Mouse (Mus musculus) heart, adult 2 months (tissue): ENCODE measurements around the gene Cstl1. TPM values are rescaled to one million over a fixed set of nuclear protein-coding genes. Genes with fewer than 3 reads are reported as not detected.
"Not testable (repeated sequence)": the region's sequence is repeated elsewhere in the genome, so short reads cannot be mapped to it uniquely, and the experiment has no call there.

Source experiments
- DNase-seq, 2 experiments: peaks; one replicate each; pipeline ENCODE4 v3.0.0; 2021
- H3K27ac ChIP-seq: fragments of 200-600 bp; 2 replicates; pipeline ENCODE4 v1.8.1; 2022
- H3K27me3 ChIP-seq: fragments of 200-500 bp; 2 replicates; pipeline ENCODE4 v1.6.1; 2012; ENCODE audit warnings: mild to moderate bottlenecking, low read length, inconsistent platforms, mixed read lengths; ENCODE audit not compliant: control insufficient read depth, insufficient read depth
- H3K36me3 ChIP-seq: fragments of 200-500 bp; 2 replicates; pipeline ENCODE4 v1.6.1; 2012; ENCODE audit warnings: low read length, inconsistent platforms; ENCODE audit not compliant: control insufficient read depth, insufficient read depth
- H3K4me1 ChIP-seq: fragments of 200-500 bp; 2 replicates; pipeline ENCODE4 v1.6.1; 2011; ENCODE audit warnings: low read length; ENCODE audit not compliant: control insufficient read depth, insufficient read depth
- H3K4me3 ChIP-seq: fragments of 200-600 bp; 2 replicates; pipeline ENCODE4 v1.8.1; 2022
- H3K79me2 ChIP-seq: fragments of 200-500 bp; replicated peaks from 2 replicates; pipeline ENCODE4 v1.6.1; 2012; ENCODE audit warnings: mild to moderate bottlenecking, inconsistent platforms, low read length, moderate library complexity, mixed read lengths; ENCODE audit not compliant: control insufficient read depth, insufficient read depth
- H3K9ac ChIP-seq: fragments of 200-500 bp; 2 replicates; pipeline ENCODE4 v1.6.1; 2012; ENCODE audit warnings: low read depth, mild to moderate bottlenecking, control low read depth, inconsistent platforms, low read length, mixed read lengths
- CTCF ChIP-seq: fragments of 200-600 bp; IDR thresholded peaks from 2 replicates; pipeline ENCODE4 v1.8.1; 2022; ENCODE audit warnings: antibody characterized with exemption, mild to moderate bottlenecking, moderate library complexity
- EP300 ChIP-seq: fragments of 200-500 bp; IDR thresholded peaks from 2 replicates; pipeline ENCODE4 v1.6.1; 2011; ENCODE audit warnings: low read depth, low read length, control low read depth; ENCODE audit not compliant: insufficient read depth
- POLR2A ChIP-seq: fragments of 200-500 bp; IDR thresholded peaks from 2 replicates; pipeline ENCODE4 v1.6.1; 2011; ENCODE audit warnings: mild to moderate bottlenecking, low read depth, low read length, control low read depth; ENCODE audit not compliant: insufficient read depth
- WGBS: fragments of 180-500 bp; shearing (Covaris S2); methylation state at CpG from one replicate; pipeline ENCODE4 v1.1.7; 2018; 5-methylcytosine and 5-hydroxymethylcytosine counted together
- intact Hi-C: fragments of 180-260 bp; cut with DNase I; formaldehyde crosslinking; loops from one replicate; pipeline ENCODE4 v1.15.1; 2025
- polyA plus RNA-seq: library from polyadenylated mRNA; depleted of rRNA; stranded (reverse); fragments of >200 nt; gene quantifications from 2 replicates; pipeline ENCODE4 v1.2.3, GENCODE M21; 2012
- total RNA-seq, 2 experiments: library from RNA; stranded (reverse); gene quantifications; 2 replicates each; pipeline ENCODE4 v1.2.3; 2021

Gene Cstl1
- total and polyA plus RNA-seq, 3 experiments, result not detected

GRCm38 (mm10) chr2:148754310-148754846, 4.2 kb downstream of the Cstl1 start:
- Histone ChIP-seq H3K4me3 (no peak overlapping the region), H3K36me3 (no peaks in the 10 kb centered on the region), H3K27ac (no peak overlapping the region), H3K79me2 (no peaks in the 10 kb centered on the region), H3K27me3 (no peaks in the 10 kb centered on the region; the same call in 1 of the 2 replicates), H3K4me1 (no peaks in the 10 kb centered on the region), H3K9ac (no peak overlapping the region)
- WGBS, result 60% methylated on average over 1 of the region's 1 CpGs
- DNase-seq, result no peak
- TF ChIP-seq POLR2A, result no peak
- no peak for TF ChIP-seq CTCF
- no peak for TF ChIP-seq EP300
- intact Hi-C loops, result loop anchor here (5.0 kb wide), 1 partner anchor 98 kb away; no protein-coding TSS in a partner anchor

- Histone ChIP-seq H3K27me3 (no peaks in the 10 kb centered on the region), H3K4me3 (no peak overlapping the region), H3K27ac (no peak overlapping the region), H3K79me2 (no peaks in the 10 kb centered on the region), H3K9ac (no peak overlapping the region), H3K4me1 (no peaks in the 10 kb centered on the region), H3K36me3 (no peaks in the 10 kb centered on the region)
- no peak for DNase-seq
- no peak for TF ChIP-seq POLR2A
- no peak for TF ChIP-seq CTCF
- TF ChIP-seq EP300, result no peak
- intact Hi-C loops, result no loop called here
- 100% methylated on average over 1 of the region's 1 CpGs for WGBS
Observed at GRCm38 (mm10) chr2:148763648-148764388, 13.7 kb downstream of the Cstl1 start.

- intact Hi-C loops, DNase-seq, H3K4me1 ChIP-seq, H3K4me3 ChIP-seq, H3K79me2 ChIP-seq, H3K27me3 ChIP-seq, H3K27ac ChIP-seq, H3K9ac ChIP-seq, H3K36me3 ChIP-seq: not testable (repeated sequence)
- 78% methylated on average over 4 of the region's 4 CpGs for WGBS
Observed at GRCm38 (mm10) chr2:148771397-148771796, 21.2 kb downstream of the Cstl1 start, which contains the start of gene Cst11. Gene Cst11 (minus strand): TSS chr2:148771497.

GRCm38 (mm10) chr2:148781709-148782108, 31.6 kb downstream of the Cstl1 start, which contains the start of gene 8030411F24Rik:
Gene 8030411F24Rik (plus strand): TSS chr2:148782009.
- H3K4me1 ChIP-seq, result no peaks in the 10 kb centered on the region
- H3K79me2 ChIP-seq, result no peaks in the 10 kb centered on the region
- H3K27me3 ChIP-seq, result no peaks in the 10 kb centered on the region
- 8% methylated on average over 1 of the region's 1 CpGs for WGBS
- no peak within 1 kb of the TSS for H3K9ac ChIP-seq
- no peak within 1 kb of the TSS for H3K4me3 ChIP-seq
- intact Hi-C loops, result no loop called here
- no peaks in the 10 kb centered on the region for H3K36me3 ChIP-seq
- no peak for DNase-seq
- TF ChIP-seq POLR2A (no peak), CTCF (no peak), EP300 (no peak)
- no peak within 1 kb of the TSS for H3K27ac ChIP-seq

GRCm38 (mm10) chr2:148789142-148789541, 39.0 kb downstream of the Cstl1 start, which contains the start of gene Cst12:
Gene Cst12 (plus strand): TSS chr2:148789361.
- Histone ChIP-seq H3K79me2 (no peaks in the 10 kb centered on the region), H3K27me3 (no peaks in the 10 kb centered on the region), H3K9ac (no peak within 1 kb of the TSS), H3K27ac (no peak within 1 kb of the TSS), H3K4me3 (no peak within 1 kb of the TSS), H3K36me3 (no peaks in the 10 kb centered on the region), H3K4me1 (no peaks in the 10 kb centered on the region)
- TF ChIP-seq EP300 (no peak), CTCF (no peak), POLR2A (no peak)
- no peak for DNase-seq
- 87% methylated on average over 6 of the region's 6 CpGs for WGBS
- intact Hi-C loops, result no loop called here

GRCm38 (mm10) chr2:148798485-148798884, 48.3 kb downstream of the Cstl1 start, which contains the start of gene Cst8:
Gene Cst8 (plus strand): TSS chr2:148798785.
- intact Hi-C loops, result no loop called here
- DNase-seq, result no peak
- TF ChIP-seq CTCF, result no peak
- TF ChIP-seq POLR2A, result no peak
- TF ChIP-seq EP300, result no peak
- H3K79me2 ChIP-seq, result no peaks in the 10 kb centered on the region
- H3K4me3 ChIP-seq, result no peak within 1 kb of the TSS
- H3K4me1 ChIP-seq, result no peaks in the 10 kb centered on the region
- 83% methylated on average over 1 of the region's 1 CpGs for WGBS
- H3K9ac ChIP-seq, result no peak within 1 kb of the TSS
- H3K27me3 ChIP-seq, result no peaks in the 10 kb centered on the region
- H3K27ac ChIP-seq, result no peak within 1 kb of the TSS
- no peaks in the 10 kb centered on the region for H3K36me3 ChIP-seq
